Mouse (Mus musculus): ENCODE measurements at regions not wholly inside any gene's neighbourhood (a gene's known extent, or its start where the extent isn't known, plus 50 kb on each side); places are given as distances from the start of the nearest gene placed in this dataset.

GRCm38 (mm10) chr8:74153914-74154540 lies 718.9 kb upstream of the Isx start:
- no peaks in the 10 kb centered on the region for H3K9me3 ChIP-seq (ENCODE audit: control insufficient read depth, low read length)
- ATAC-seq (ENCODE audit: low FRiP score) (peak; percentile 40; the same call in 1 of the 2 replicates), DNase-seq (ENCODE audit: low spot score) (no peak)
- no peaks in the 10 kb centered on the region for H3K27me3 ChIP-seq (ENCODE audit: control insufficient read depth, insufficient read depth, low read length)
- no peak overlapping the region for H3K27ac ChIP-seq
- no peaks in the 10 kb centered on the region for H3K4me1 ChIP-seq (replicated peaks; ENCODE audit: control insufficient read depth, insufficient read depth, low read length)
- WGBS = 76% methylated on average over 3 of the region's 3 CpGs
- no peak overlapping the region for H3K4me3 ChIP-seq (replicated peaks; ENCODE audit: low read length)
- H3K9ac ChIP-seq = no peak overlapping the region
- H3K36me3 ChIP-seq (replicated peaks; ENCODE audit: control insufficient read depth, insufficient read depth) = no peaks in the 10 kb centered on the region
- H3K4me2 ChIP-seq (replicated peaks) = no peak overlapping the region

GRCm38 (mm10) chr8:74169561-74169960 lies 703.4 kb upstream of the Isx start:
- no peak for ATAC-seq (ENCODE audit: low FRiP score)
- no peaks in the 10 kb centered on the region for H3K9me3 ChIP-seq (ENCODE audit: control insufficient read depth, low read length)

GRCm38 (mm10) chr8:74170702-74171101 lies 702.3 kb upstream of the Isx start:
- H3K9me3 ChIP-seq (ENCODE audit: control insufficient read depth, low read length) = no peaks in the 10 kb centered on the region
- no peak overlapping the region for H3K27ac ChIP-seq
- no peak overlapping the region for H3K9ac ChIP-seq
- H3K36me3 ChIP-seq (replicated peaks; ENCODE audit: control insufficient read depth, insufficient read depth) = no peaks in the 10 kb centered on the region
- ATAC-seq (ENCODE audit: low FRiP score) = no peak
- no peak for DNase-seq (ENCODE audit: low spot score)
- H3K27me3 ChIP-seq (ENCODE audit: control insufficient read depth, insufficient read depth, low read length) = no peaks in the 10 kb centered on the region
- no peaks in the 10 kb centered on the region for H3K4me1 ChIP-seq (replicated peaks; ENCODE audit: control insufficient read depth, insufficient read depth, low read length)
- no peak overlapping the region for H3K4me2 ChIP-seq (replicated peaks)
- no peak overlapping the region for H3K4me3 ChIP-seq (replicated peaks; ENCODE audit: low read length)

More at GRCm38 (mm10) chr8:74169561-74169960, 703.4 kb upstream of the Isx start:
- Histone ChIP-seq H3K4me1 (replicated peaks; ENCODE audit: control insufficient read depth, insufficient read depth, low read length) (no peaks in the 10 kb centered on the region), H3K4me3 (replicated peaks; ENCODE audit: low read length) (no peak overlapping the region), H3K27ac (no peak overlapping the region), H3K9ac (no peak overlapping the region), H3K27me3 (ENCODE audit: control insufficient read depth, insufficient read depth, low read length) (no peaks in the 10 kb centered on the region), H3K36me3 (replicated peaks; ENCODE audit: control insufficient read depth, insufficient read depth) (no peaks in the 10 kb centered on the region), H3K4me2 (replicated peaks) (no peak overlapping the region)
- DNase-seq (ENCODE audit: low spot score) = no peak
- WGBS = 37% methylated on average over 2 of the region's 2 CpGs

DNA sequence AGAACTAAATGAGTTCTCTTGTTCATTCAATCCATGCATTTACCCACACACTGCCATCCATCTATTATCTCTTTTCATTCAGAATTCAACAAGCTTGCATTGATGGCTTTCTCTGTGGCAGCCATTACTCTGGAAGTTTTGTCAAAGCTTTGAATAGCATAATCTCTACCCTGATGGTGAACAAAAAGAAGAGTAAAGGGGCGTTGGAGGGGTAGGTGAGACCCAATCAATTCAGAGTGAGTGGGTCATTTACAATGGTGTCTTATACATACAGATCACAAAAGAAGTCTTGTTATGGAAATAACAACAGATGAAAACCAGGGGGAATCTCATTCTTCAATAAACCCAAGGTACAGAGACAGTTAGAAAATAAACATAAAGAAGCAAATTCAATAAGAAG lies 701.9 kb upstream of the Isx start:
- H3K9ac ChIP-seq = no peak overlapping the region
- 12% methylated on average over 1 of the region's 1 CpGs for WGBS
- H3K27ac ChIP-seq = no peak overlapping the region
- ATAC-seq (ENCODE audit: low FRiP score) = no peak
- no peak for DNase-seq (ENCODE audit: low spot score)
- H3K4me1 ChIP-seq (replicated peaks; ENCODE audit: control insufficient read depth, insufficient read depth, low read length) = no peaks in the 10 kb centered on the region
- no peak overlapping the region for H3K4me3 ChIP-seq (replicated peaks; ENCODE audit: low read length)
- H3K27me3 ChIP-seq (ENCODE audit: control insufficient read depth, insufficient read depth, low read length) = no peaks in the 10 kb centered on the region
- H3K36me3 ChIP-seq (replicated peaks; ENCODE audit: control insufficient read depth, insufficient read depth) = no peaks in the 10 kb centered on the region
- no peak overlapping the region for H3K4me2 ChIP-seq (replicated peaks)
- H3K9me3 ChIP-seq (ENCODE audit: control insufficient read depth, low read length) = no peaks in the 10 kb centered on the region

DNA sequence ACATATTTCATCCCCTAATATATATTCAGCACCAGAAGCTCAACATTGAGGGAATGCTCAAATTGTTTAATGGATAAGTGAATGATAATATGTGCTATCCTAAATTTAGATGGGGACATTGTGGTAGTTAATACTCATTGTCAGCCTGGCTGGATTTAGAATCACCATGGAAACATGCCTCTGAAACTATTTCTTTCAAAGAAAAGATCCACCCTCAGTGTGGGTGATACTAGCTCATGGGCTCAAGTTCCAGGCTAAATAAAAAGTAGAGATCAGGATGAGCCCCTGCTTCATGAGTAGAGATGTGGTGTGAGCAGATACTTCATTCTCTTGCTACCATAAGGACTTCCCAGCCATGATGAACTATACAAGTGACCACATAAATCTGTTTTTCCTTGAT lies 668.4 kb upstream of the Isx start:
- Histone ChIP-seq H3K36me3 (replicated peaks; ENCODE audit: control insufficient read depth, insufficient read depth) (no peaks in the 10 kb centered on the region), H3K9me3 (ENCODE audit: control insufficient read depth, low read length) (no peaks in the 10 kb centered on the region), H3K27me3 (ENCODE audit: control insufficient read depth, insufficient read depth, low read length) (no peaks in the 10 kb centered on the region), H3K4me2 (replicated peaks) (no peak overlapping the region), H3K27ac (no peak overlapping the region), H3K4me3 (replicated peaks; ENCODE audit: low read length) (no peak overlapping the region), H3K4me1 (replicated peaks; ENCODE audit: control insufficient read depth, insufficient read depth, low read length) (no peaks in the 10 kb centered on the region), H3K9ac (no peak overlapping the region)
- ATAC-seq (ENCODE audit: low FRiP score) = no peak
- DNase-seq (ENCODE audit: low spot score) = no peak

DNA sequence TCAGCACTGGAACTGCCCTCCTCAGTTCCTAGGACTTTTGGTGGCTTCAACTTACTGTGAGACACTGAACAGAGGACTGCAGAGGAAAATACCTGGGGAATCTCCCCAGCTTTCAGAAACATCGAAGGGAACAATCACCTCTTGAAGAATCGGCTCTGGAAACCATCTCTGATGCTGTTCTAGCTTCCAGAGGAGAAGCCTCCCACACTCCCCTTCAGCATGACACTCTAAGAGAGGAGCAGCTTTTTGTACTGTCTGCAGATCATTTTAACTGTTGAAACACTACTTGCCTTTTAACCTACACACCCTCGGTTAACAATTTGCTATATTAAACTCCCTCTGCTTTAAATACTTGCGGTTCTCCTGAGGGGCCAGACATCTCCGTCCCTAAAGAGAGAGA lies 664.7 kb upstream of the Isx start:
- WGBS = 84% methylated on average over 5 of the region's 5 CpGs
- Histone ChIP-seq H3K9me3 (ENCODE audit: control insufficient read depth, low read length) (no peaks in the 10 kb centered on the region), H3K27me3 (ENCODE audit: control insufficient read depth, insufficient read depth, low read length) (no peaks in the 10 kb centered on the region), H3K4me2 (replicated peaks) (no peak overlapping the region), H3K4me1 (replicated peaks; ENCODE audit: control insufficient read depth, insufficient read depth, low read length) (no peaks in the 10 kb centered on the region), H3K4me3 (replicated peaks; ENCODE audit: low read length) (no peak overlapping the region), H3K36me3 (replicated peaks; ENCODE audit: control insufficient read depth, insufficient read depth) (no peaks in the 10 kb centered on the region), H3K27ac (no peak overlapping the region), H3K9ac (no peak overlapping the region)
- no peak for ATAC-seq (ENCODE audit: low FRiP score)
- DNase-seq (ENCODE audit: low spot score) = no peak

- H3K9ac ChIP-seq = no peak overlapping the region
- no peaks in the 10 kb centered on the region for H3K36me3 ChIP-seq (replicated peaks; ENCODE audit: control insufficient read depth, insufficient read depth)
- no peaks in the 10 kb centered on the region for H3K27me3 ChIP-seq (ENCODE audit: control insufficient read depth, insufficient read depth, low read length)
- H3K4me3 ChIP-seq (replicated peaks; ENCODE audit: low read length) = no peak overlapping the region
- no peak overlapping the region for H3K4me2 ChIP-seq (replicated peaks)
- WGBS = 43% methylated on average over 1 of the region's 1 CpGs
- DNase-seq (ENCODE audit: low spot score) = no peak
- H3K9me3 ChIP-seq (ENCODE audit: control insufficient read depth, low read length) = no peaks in the 10 kb centered on the region
- ATAC-seq (ENCODE audit: low FRiP score) = no peak
- no peaks in the 10 kb centered on the region for H3K4me1 ChIP-seq (replicated peaks; ENCODE audit: control insufficient read depth, insufficient read depth, low read length)
- H3K27ac ChIP-seq = no peak overlapping the region
Measured at GRCm38 (mm10) chr8:74216776-74217175, 656.2 kb upstream of the Isx start.
